Mouse (Mus musculus) heart, postnatal 10 days (tissue): ENCODE data around the gene Gpr179. TPM values are rescaled to one million over a fixed set of nuclear protein-coding genes. Genes with fewer than 3 reads are reported as not detected.

Experiments used
- DNase-seq, 2 experiments: peaks; one replicate each; pipeline ENCODE4 v3.0.0; 2021
- intact Hi-C: fragments of 180-260 bp; cut with DNase I; formaldehyde crosslinking; loops from one replicate; pipeline ENCODE4 v1.15.1; 2025
- total RNA-seq, 2 experiments: library from RNA; stranded (reverse); gene quantifications; 2 replicates each; pipeline ENCODE4 v1.2.3; 2021

Gene Gpr179
- under 1 TPM; 0.02 to 0.05 TPM for total RNA-seq

DNA sequence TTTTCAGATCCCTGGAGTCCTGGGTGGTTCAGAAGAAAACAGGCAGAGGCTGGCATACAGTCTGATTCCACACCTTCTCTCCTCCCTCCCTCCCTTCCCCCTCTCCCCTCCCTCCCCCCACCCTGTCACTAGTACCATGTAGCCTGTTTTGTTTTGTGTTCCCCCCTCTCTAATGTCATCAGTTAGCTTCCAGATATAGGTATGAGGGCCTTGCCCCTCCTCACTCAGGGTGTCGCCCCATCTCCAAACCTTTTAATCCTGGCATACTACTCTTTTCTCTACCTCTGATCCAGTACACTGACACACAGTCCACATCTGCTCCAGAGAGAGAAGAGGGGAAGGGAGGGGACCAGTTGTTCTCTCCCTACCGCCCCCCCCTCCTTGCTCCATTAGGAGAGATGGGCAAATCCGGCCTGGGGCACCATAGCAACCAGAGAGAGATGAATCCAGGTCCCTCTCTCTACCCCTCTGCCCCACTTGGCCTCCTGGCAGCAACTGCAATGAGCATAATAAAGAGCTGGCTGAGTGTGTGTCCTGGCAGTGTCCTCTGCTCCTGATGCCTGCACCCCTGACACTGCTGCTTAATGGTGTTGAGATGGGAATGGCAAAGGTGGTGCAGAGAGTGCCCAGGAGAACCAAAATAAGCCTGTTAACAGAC is at the start of gene Gpr179:
Gene Gpr179 (minus strand): TSS at position 51 of the 658 bp plus-strand sequence.
- DNase-seq: no peak
- intact Hi-C loops: no loop called here

- no peak for DNase-seq
- intact Hi-C loops: no loop called here
These were observed 49.2 kb upstream of the Gpr179 start for GRCm38 (mm10) chr11:97401082-97401481.

- intact Hi-C loops: loop anchor here (1.0 kb wide), 1 partner anchor 43 kb away; no protein-coding TSS in a partner anchor
- DNase-seq: peak; percentile 86 to 88
These were observed 48.3 kb upstream of the Gpr179 start for GRCm38 (mm10) chr11:97399958-97400710.

DNA sequence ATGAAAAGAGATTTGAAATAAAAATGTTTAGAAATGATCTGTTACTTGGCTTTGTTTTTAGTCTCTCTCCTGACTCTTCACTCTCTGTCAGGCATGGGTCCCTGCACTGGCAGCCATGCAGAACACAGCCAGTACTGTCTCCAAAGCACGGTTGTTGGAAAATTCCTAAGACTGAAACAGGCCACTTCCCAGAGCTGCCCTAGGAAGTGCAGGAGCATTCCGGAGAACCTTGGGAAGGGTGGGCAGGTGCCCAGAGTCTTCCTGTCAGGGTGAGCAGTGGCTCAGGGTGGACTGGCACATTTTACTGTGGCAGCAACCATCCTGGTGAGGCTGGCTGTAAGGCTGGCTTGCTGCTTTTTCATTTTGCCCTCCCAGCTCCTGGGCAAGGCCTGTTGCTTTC is 46.6 kb upstream of the Gpr179 start:
- intact Hi-C loops: no loop called here
- DNase-seq: no peak

GRCm38 (mm10) chr11:97394146-97394545 is 42.3 kb upstream of the Gpr179 start:
- no peak for DNase-seq
- intact Hi-C loops: no loop called here

- no peak for DNase-seq
- intact Hi-C loops: no loop called here
These were observed 41.8 kb upstream of the Gpr179 start for GRCm38 (mm10) chr11:97393658-97394057.

DNA sequence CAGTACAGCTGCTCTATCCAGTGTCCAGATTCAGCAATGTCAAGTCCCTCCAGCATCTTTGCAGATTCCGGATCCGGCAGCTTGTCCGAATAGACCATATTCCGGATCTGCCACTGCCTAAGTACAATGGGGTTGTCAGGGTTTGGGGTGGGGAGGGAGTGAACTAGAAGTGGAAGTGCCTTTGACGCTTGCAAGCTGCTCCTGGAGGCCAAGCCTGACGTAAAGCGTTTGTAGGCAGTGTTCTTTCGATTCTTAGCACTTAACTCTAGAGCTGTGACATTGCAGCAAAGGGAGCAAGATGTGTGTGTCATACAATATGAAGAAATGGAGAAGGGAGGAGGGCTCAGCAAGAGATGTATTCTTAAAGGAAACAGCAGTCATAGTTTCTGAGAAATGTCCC is 37.2 kb upstream of the Gpr179 start:
- intact Hi-C loops: no loop called here
- DNase-seq: no peak

- no peak for DNase-seq
- intact Hi-C loops: no loop called here
These were observed 35.9 kb upstream of the Gpr179 start for GRCm38 (mm10) chr11:97387811-97388210.

GRCm38 (mm10) chr11:97383764-97384163 is 31.9 kb upstream of the Gpr179 start:
- intact Hi-C loops: no loop called here
- DNase-seq: no peak

DNA sequence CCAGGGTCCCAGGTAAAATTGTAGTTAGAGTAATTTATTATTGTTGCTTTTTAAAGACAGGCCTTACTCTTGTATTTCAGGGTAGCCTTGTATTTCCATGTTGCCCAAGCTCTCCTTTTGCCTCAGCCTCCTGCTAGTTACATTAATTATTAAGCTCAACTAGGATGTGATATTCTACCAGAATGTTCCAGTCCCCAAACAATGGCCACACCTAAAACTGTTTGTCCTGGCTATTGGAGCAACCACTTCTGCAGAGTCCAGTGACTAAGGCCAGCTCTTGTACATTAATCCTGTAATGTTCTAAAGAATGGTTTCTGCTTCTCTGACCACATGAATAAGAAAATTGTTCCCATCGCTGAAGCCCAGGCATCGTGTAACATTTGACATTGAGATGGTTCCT is 31.1 kb upstream of the Gpr179 start:
- intact Hi-C loops: no loop called here

GRCm38 (mm10) chr11:97380036-97380435 is 28.2 kb upstream of the Gpr179 start:
- no peak for DNase-seq
- intact Hi-C loops: no loop called here

More for the DNA sequence above, 31.1 kb upstream of the Gpr179 start:
- DNase-seq: no peak

- DNase-seq: no peak
- intact Hi-C loops: no loop called here
These were observed 21.5 kb upstream of the Gpr179 start for GRCm38 (mm10) chr11:97373402-97373801.

GRCm38 (mm10) chr11:97372159-97372864 is 20.4 kb upstream of the Gpr179 start:
- DNase-seq: no peak
- intact Hi-C loops: no loop called here

DNA sequence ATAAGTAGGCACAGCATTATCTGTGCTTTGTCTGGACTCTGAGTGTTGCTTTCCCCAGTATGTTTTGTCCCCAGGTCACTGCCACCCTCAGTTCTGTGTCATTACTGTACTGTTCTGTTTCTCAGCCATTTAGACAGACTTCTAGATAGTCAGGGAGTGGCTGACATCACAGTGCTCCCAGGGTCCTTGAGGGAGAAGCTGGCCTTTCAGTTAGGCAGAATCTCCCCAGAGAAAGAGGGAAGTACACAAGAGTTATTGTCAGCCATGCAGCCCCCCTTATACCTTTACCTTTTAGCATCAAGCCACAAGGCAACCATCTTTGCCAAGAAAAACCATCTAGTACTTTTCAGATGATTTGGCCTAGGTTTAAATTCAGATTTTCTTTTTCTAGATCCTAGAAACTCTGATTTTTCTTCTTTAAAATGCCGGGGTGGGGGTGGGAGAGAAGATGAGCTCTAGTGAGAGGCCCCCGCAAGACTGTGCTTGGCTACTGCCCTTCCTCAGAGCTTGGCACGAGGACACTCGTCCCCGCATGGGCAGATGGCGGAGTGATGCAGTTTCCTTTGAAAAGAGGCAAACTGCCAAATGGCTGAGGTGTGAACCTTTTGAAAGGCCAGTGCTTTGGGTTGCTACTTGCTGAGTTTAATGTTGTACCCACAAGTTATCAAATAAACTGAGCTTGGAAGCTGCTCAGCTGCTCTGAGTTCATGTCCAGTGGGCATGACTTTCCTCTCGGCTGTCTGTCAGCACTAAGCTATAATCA is 18.6 kb upstream of the Gpr179 start:
- peak; percentile 21 for DNase-seq
- intact Hi-C loops: no loop called here

DNA sequence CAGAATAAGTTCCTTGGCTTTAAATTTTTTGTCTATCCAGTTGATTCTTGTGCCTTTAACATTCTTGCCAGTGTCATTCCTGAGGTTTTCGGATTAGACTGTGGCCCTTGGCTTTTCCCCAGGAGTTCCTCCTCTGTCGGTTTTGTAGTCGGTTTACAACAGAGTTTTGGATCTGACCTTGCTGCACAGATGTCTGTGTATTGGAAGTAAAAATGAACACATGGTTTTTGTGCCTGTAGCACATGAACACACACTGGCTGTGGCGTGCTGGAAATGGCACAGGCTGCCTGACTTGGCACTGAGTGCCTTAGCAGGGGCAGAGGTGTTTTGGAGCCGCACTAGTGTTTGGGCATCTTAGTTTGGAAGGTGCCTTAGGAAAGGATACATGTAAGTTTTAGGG is 16.6 kb upstream of the Gpr179 start:
- peak in 1 of 2 experiments; percentile 20 for DNase-seq
- intact Hi-C loops: no loop called here

GRCm38 (mm10) chr11:97365556-97365955 is 13.7 kb upstream of the Gpr179 start:
- intact Hi-C loops: no loop called here
- no peak for DNase-seq

DNA sequence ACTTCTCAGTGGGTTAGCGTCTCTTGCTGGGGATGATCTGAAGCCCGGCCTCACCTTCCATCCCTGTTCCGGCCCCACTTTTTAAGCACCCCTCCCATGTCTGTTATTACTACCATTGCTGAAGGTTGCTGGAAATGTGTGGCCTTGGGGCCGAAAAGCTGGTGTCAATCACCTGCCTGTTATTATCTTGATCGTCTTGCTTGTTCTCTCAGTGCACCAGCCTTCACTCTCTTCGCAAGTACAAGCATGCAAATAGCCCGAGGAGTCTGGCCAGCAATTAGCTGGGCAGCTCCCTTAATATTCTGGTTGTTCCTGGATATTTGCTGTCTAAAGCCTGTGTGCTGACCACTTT is 11.7 kb upstream of the Gpr179 start:
- intact Hi-C loops: loop anchor here (5.0 kb wide), 1 partner anchor 104 kb away; no protein-coding TSS in a partner anchor
- no peak for DNase-seq

GRCm38 (mm10) chr11:97362943-97363643 is 11.2 kb upstream of the Gpr179 start:
- peak; percentile 66 to 67 for DNase-seq
- intact Hi-C loops: loop anchor here (5.0 kb wide), 1 partner anchor 104 kb away; no protein-coding TSS in a partner anchor

- DNase-seq: no peak
- intact Hi-C loops: loop anchor here (5.0 kb wide), 1 partner anchor 105 kb away; no protein-coding TSS in a partner anchor
These were observed 10.7 kb upstream of the Gpr179 start for GRCm38 (mm10) chr11:97362649-97362942.

DNA sequence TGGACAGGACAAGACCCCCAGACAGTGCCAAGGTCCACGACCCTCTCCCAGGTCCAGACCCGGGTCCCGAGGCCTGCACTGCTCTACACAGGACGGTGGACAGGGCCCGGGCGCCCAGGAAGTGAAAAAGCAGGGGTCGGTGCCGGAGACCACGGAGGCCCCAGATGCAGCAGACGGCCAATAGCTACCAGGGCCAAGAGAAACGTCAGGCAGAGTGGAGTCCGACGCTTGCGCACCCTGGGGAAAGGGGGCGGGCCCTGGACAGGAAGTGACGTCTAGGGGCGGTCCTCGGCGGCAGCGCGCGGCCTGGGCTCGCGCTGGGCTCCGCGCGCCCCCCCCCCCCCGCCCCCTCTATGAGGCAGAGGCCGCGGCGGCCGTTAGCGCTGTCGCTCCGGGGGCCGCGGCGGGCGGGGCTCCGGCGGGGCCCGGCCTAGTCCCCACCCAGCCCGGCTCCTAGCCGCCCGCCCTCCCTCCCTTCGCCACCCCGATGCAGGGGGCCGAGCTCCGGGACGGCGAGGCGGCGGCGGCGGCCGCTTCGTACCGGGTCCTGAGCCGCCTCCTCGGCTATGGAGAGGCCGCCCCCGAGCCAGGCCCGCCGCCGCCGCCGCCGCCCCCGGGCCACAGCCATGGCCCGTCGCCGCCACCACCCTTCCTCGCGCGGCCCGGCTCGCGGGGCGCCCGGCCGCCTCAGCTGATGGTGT is 10.2 kb upstream of the Gpr179 start, which contains the start of gene Socs7:
Gene Socs7 (plus strand): TSS at position 604 of the 701 bp plus-strand sequence.
- intact Hi-C loops: loop anchor here (5.0 kb wide), 1 partner anchor 105 kb away; no protein-coding TSS in a partner anchor
- peak; percentile 97 to 98 for DNase-seq
